Mouse (Mus musculus) testis, postnatal 14 days (tissue): ENCODE data around the gene Scin.
A peak's percentile ranks its signal among the peaks of the same experiment; 100 is the strongest.

Source experiments
- DNase-seq: peaks from one replicate; pipeline ENCODE4 v3.0.0; 2021; ENCODE audit warnings: low spot score

Gene Scin

DNA sequence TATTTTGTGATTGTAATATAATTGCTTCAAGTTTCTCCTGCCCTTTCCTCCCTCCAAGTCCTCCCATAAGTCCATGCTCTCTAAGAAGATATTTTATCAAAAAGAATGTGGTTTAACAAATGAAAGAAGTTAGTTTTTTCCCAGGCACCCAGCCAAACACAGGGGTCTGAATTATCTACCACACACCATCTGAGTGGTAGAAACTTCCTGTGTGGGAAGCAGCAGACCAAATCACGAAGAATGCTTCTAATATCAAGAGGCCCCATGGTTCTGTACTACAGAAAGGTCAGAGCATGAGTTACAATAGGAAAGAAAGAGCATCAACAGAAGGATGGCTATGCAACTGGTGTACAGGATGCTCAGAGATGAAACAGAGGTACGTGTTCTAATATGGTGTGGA, 25.9 kb downstream of the Scin start:
- no peak for DNase-seq

DNA sequence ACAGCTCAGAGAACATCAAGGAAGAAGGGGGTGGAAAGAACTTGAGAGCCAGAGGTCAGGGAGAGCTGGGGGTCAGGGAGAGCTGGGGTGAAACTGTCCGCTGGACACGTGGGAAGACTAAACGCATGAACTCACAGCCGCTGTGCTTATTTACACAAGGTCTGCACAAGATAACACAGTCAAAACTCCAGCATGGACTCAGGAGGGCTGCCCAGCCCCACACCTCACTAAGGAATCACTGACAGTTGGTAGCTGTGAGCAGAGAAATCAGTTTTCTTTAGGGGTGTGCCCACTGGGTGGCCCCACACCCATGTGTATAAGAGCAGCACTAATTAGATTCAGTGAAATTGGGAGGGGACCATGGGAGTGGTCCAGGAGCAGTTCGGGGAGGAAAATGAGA, 27.2 kb downstream of the Scin start:
- no peak for DNase-seq

DNA sequence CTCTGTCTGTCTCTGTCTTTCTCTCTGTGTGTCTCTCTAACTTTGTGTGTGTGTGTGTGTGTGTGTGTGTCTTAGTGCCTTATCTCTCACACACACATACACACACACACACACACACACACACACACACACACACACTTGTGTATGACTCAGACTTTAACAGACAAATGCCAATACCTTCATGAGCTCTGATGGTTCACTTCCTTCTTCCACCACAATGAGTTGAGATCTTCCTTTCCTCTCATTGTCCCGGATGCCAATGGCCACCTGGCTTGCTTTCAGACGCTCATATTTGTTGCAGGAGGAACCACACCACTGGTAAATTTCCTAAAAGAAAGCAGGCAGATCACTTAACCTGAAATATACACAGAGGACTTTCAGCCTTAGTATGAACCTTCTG, 29.3 kb downstream of the Scin start:
- no peak for DNase-seq

DNA sequence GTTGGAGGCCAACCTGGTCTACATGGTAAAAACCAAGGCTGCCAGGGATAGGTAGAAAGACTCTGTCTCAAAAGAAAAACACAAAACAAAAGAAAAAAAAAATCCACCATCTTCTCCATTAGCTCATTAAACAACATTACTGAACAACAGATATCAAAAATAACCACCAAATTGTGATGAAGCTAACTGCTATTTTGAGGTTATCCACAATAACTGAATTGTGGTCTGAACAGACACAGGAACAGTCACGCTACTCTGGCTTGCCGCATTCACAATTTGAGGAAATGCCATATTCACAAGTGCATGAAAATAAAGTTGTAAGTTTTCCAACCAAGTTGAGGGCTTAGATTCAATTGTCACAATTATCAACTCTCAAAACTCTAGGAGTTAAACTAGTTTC, 31.7 kb downstream of the Scin start:
- no peak for DNase-seq

DNA sequence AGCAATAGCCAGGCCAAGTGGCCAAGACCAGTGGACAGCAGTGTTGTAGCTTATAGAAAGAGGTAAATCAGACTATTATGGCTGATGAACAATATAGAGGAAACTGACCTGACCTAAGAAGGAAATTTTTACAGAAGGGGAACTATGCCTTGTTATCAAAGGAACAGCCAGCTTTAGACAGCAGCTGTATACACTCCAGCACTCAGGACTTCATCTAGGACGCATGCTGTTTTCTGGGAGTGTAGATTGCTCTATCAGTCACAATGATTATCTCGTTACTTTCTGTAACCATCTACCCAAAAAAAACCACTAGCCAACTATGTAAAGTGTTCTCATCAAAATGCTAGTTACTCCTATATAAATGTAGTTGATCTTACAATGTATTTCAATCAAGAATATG, 34.6 kb downstream of the Scin start:
- no peak for DNase-seq

DNA sequence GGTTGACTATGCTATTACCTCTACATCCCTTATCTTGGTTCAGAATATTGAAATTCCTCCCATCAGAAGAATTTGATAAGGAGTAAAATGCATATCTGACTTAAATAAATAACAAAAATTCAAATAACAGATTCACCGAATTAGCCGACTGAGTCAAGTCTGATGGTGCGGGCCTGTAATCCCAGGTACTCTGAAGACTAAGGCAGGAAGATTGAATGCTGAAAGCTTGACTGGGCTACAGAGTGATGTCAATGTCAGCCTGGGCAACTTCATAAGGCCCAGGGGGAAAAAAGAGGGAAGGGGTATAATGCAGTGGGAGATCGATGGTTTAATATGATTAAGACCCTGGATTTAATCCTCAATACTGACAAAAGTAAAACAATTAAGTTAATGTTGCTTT, 36.6 kb downstream of the Scin start:
- DNase-seq, result no peak

DNA sequence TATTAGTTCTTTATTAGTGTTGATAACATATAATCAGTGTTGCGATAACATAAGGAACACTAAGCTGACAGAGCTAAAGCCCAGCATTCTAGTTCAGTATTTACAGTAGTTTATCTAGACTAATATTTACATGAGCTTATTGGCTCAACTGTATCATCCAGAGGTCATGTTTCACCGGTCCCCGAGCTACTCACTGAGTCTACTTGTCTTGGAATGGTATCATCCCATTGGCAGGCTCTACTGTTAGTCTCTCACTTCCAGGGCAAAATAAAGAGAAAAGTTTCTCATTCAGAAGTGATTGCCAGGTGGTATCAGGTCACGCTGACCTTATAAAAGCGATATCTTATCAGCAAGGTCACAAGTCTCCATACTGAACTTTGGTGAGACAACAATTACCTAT, 37.0 kb downstream of the Scin start:
- no peak for DNase-seq

DNA sequence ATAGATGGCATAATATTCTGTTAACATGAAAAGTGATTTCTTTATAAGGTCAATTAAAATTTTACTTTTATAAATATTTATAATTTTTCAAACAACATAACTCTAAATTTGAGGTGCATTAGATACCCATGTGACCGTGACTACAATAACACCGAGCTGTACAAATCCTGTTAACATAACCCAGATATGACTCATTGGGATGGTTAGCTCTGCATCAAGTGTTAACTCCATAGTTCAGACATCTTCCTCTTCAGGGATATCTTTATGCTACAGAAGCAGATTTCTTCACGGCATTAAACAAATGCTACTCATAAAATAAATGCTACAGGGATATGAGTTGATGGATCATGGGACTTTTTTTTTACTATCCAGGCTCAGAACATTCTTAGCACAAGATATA, 37.6 kb downstream of the Scin start:
- no peak for DNase-seq

DNA sequence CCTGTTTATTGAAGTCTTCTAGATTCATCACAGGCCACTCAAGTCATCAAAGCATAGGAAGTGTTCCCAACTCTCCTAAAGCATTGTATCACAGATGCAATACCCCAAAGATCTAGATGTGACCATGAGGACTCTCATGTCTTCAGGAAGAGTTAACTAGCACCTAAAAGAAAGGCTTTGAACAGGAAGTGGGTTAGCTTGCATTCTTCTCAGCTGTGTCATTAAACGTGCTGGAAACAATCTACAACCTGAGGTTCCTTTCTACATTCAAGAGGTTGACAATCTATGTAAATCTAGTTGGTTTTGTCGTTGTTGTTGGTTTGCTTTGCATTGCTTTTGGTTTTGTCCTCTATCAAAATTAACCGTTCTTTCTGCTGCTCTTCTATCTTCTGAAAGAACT, 44.0 kb downstream of the Scin start:
- DNase-seq, result no peak

DNA sequence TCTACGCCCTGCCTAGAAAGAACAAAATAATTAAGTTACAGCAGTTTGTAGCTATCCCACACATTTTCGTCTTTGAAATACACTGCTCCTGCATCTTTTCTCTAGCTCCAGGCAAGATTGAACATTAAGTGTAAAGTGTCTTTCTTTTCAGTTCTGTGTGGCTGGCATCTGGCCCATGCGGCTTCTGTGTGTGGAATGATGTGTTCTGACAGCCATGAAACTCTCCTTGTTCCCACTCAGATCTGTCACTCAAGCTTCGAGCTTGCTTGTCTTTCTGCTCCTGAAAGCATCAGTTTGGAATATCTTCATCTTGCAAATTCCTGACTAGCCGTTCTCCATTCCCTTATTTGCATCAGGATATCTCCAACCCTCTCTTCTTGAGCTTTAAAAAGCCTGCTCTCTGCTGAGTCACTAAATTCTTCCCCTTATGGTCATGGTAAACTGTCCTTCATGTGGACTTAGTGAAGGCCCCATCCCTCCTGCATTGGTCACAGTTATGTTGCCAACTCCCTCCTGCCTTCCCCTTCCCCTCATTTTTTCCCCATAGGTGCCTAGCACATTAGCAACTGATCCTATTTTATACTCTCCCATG, 48.2 kb downstream of the Scin start:
- no peak for DNase-seq

DNA sequence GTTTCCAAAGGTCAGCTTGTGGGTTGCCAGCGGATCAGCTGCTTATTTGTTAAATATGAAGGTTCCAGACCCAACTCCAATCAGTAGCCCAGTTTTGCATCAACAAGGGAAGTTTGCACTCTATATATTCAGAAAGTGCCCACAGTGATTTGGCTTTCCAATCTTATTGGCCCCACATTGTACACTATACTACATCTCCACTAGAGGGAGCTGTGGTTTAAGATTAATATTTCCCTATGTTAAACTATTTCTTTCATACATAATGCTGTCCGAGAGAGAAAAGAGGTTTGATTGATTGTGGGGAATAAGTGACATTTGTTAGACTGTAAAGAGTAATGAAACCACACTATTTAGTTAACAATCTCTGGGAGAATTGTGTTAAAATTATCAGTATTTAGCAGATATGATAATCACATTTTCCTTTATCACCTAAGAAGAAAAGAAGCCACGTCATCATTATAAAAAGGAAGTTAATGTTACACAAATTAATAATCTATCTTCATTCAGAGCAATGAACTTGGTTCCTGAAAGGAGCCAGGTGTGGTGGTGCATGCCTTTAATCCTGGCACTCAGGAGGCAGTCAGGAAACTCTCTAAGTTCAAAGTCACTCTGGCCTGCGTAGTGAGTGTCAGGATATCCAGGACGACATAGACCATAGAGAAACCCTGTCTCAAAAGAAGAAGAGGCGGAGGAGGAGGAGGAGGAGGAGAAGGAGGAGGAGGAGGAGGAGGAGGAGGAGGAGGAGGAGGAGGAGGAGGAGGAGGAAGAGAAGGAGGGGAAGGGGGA, 51.4 kb downstream of the Scin start:
- DNase-seq, result no peak

DNA sequence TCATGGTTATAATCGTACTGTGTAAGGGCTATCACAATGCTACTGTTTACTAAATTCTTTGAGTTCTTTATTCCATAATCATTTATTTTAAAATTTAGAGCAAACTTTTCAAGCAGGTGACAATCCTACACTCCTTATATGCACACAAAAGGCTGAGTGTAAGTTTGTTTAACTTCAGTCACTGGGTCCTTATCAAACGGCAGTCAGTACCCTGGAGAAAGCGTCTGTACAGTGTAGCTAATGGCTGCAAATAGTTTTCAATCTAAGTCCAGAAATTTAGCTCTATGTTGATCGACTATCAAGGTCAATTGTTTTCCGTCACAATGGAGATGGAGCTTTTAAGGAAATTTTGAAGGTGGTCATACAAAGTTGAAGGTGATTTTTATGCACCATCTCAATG, 52.0 kb downstream of the Scin start:
- DNase-seq, result no peak

DNA sequence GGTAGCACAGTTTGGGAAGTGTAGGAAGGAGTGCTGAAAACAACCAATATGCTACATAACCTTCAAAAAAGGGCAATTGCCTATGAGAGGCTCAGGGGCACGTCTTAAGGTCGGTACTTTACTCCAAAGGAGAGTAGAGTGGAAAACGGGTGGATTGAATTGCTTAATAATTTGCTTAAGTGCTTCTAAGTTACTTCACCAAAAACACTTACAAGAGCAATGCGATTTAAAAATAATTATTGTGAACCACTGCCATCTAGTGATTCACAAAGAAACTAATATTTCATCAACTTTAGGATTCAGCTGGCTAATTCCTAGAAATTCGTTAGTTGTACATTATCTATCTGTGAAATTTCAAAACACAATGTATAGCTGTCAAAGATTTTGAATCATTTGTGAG, 60.4 kb downstream of the Scin start:
- DNase-seq, result no peak

DNA sequence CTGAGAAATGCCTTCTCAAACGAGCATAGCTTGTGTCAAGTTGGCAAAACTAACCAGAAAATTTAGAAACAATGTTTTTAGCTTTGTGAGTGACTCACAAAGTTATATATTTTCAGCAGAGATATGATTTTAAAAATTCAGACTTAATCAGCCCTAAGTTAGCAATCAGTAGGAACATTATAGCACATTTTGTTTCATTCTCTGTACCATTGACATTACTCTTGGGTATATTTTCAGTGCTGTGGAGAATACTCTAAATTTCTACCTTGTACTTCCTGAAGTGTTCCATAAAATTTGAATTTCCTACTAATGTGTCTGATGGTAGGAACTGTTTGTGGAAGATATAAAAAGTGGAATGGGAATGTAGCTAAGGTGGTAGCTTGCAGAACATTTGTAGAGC, 87.0 kb downstream of the Scin start:
- no peak for DNase-seq

DNA sequence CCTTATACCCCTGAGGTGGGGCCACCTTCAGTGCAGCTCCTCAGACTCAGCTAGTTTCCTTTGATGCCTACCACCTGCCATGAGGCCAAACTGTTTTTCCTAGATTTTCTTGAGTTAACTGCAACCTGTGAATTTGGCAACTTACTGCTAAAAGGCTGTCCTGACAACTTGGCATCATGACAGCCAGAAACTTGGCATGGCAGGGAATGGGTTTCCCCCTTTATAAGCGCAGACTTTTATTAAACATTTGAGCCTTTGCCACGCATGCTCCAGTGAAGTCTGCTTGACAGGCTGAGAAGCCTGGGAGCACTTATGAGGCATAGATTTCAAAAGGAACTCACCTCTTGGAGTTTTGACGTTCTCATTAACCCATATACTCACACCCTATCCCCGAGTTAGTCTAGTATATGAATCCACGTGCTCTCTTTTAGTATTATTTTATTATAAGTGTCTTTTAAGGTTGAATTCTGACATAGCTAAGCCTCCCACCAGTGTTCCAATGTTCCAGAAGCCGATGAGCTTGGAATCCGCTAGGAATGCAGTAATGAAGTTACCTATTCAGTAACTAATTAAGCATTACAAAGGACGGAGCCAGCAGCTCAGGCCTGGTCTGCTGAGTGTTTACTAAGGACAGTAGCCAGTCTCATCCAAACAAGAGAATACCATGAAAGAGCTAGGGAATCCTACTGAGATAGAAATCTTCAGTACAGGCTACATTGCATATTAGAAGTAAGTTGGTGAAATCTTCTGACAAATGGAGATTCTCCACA, 90.0 kb downstream of the Scin start:
- DNase-seq, result no peak

DNA sequence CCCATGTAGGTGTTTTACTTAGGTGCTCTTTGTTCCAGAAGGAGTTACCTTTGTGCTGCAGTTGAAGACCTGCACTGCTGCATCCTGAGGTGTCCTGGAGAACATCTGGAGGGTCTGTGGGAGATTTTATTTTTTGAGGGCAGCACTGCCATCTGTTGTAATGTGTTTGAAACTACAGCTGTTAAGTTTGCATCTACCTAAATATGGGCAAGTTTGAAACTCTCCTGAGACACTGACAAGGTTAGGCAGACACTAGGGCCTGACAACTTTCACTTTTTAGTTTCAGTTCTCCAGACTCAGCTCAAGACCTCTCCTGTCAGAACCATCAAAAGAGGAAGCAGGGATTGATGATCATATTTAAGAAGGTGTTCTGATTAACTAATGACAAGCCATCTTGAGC, 94.0 kb downstream of the Scin start:
- DNase-seq, result no peak

DNA sequence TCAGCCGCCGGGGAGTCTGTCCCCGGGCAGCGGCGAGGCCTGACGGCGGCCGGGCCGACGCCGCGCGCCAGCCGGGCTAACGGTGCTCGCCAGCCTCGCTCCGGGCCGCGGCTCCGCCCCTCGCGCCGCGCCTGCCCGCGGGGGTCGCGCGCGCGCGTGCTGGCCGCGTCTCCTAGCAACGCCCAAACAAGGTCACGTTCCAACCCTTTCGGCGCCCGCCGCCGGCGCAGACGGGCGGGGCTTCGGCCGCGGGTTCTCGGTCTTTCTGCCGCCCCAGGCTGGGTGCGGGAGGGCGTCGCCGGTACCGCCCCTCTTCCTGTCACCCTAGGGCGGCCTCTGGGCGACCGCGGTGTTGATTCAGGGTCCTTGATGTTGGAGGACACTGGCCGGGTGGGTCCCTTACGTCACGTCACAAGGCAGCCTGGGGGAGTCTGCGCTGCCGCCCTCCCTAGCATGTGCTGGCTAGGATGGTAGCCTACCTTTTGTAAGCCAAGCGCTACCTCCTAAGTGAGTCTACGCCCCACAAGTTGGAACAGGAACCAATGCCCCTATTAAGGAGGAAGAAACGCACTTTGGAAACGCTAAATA, 96.1 kb downstream of the Scin start, which contains the start of gene Arl4a:
Gene Arl4a (minus strand): TSS at position 150 of the 588 bp plus-strand sequence.
- DNase-seq, result peak; percentile 92

DNA sequence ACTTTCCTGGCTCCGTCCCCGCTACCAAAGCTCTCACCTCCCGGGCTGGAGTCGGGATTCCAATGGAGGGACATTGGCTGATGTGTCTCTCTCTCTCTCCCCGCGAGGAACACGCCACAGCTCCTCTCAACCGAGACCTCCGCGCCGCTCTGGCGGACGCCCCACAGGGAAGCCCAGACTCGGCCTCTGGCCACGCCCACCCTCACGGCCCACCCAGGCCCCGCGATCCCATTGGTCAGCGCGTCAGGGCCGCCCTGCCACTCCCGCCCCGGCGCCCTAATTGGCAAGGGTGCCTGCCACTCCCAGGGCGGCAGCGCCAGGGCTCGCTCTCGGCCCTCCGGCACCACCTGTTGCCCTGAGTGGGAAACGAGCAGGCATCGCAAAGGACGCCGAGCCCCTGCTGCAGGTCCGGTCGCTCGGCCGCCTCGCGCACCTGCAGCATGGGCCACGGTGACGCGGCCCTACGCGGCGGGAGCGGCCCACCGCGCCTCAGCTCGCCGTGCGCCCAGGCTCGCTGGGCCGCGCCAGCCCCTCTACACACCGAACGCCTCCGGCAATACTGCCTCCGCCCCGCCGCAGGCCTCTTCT, 96.7 kb downstream of the Scin start:
- DNase-seq, result peak; percentile 98

DNA sequence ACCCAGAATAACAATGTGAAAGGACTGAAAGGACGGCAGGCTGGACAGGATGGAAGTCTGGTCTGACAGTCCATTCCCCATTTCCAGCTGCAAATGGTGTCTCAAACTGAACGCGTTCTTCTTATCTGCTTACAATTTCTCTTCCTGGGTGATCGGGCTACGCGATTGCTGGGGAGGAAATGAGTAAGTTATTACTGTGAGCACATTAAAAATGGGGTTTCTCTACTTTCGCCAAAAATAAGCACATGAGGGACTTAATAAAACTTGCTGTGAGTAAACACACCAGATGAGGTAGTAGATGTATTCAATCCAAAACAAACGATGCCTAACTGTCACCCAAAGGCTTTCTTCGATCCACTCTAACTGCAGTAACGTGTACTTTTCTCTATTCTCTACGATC, 97.4 kb downstream of the Scin start:
- DNase-seq, result no peak

DNA sequence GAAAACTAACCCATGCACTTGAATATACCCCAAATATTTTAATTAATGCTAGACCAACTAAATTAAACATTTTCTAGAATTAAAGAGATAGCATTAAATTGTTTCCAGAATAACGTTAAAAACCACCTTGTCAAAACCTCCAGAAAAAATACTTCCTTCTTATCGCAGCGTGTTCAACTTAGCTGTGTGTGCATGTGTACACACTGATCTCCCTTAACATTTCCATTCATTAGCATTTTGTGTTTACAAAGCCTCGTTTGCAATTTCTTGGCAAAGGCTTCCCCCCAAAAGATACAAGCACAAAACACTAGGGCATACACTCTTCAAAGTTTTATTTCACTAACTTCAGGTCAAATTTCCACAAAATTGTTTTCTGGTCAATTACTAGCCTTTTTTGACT, 98.5 kb downstream of the Scin start:
- no peak for DNase-seq

DNA sequence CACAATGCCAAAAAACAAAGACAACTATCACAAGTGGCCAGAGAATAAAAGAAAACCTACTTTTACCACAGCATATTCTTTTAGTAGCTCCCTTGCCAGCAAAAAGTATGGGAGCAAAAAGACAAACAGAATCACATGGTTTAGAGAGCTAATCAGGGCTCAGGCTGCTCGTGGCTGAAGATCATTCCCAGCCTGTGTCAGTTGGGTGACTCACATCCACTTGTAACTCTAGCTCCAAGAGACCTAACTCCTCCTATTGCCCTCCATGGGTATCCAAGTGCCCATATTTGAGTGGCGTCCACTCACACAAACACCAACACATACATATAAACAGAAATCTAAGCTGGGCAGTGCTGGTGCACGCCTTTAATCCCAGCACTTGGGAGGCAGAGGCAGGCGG, 104.8 kb downstream of the Scin start:
- no peak for DNase-seq

DNA sequence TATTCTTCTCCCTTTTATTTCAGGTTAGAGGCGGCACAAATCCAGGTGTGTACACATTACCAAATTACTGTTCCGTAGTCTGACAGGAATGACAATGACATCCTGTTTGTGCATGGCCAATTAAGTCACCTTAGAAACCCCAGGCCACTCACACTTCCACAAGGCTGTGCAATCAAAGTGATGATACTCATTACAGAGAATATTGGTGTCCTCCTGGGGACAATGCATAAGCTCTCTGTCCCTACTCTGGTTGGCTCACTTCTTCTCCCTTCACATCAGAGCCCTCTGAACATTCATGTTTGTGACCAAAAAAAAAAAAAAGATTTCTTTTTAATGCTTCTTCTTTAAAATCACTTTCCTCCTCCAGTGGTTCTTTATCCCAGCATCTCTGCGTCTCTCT, 106.2 kb downstream of the Scin start:
- no peak for DNase-seq

DNA sequence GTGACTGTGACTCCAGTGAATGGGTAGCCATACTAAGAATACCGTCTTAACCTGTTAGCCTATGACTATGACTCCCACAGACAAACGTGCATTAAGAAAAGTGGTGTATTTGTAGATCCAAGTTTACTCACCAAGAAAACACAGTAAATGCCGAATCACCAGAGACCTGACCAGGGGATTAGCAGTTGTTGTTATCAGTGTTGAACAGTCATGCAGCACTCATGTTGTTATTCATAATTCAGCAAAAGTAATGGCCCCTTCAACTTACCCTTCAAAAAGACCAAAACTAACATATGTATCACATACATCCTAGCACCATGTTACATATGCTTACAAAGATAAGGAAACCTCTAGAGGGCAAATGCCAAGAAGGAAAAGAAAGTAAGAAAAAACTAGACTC, 106.6 kb downstream of the Scin start:
- DNase-seq, result no peak
